Mouse (Mus musculus): Measurements from ENCODE around the gene Nav2.

DNA sequence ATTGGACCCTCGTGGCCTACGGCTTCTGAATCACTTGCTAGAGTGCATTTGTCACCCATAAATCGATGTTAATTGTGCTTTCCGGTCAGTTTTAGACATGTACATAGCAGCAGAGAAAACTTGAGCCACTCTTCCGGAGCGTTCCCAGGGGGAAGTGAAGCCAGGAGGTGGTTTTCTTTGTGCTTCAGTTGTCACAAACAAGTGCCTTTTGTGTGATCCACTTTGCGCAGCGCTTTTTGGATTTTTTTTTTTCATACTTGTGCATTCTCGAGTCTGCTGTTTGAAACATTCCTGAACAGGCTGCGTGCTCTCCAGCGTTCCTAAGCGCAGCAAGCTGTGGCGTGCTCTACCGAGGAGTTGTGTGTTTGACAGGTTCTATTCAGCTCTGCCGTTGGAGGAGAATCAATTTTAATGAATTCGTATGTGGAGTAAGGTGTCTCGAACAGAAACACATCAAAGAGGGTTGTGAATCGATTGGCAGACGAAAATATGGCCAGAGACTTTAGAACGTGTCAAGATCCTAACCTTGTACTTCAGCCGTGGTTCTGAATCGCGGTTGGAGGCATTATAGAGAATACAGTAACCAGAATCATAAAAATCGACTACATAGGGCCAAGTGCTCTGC is 10.9 kb upstream of the Nav2 start:
- no peak for TF ChIP-seq POLR2AphosphoS2 (IDR thresholded peaks at IDR 0.05; ENCODE audit: insufficient read length, low read depth)
- TF ChIP-seq POLR2A (IDR thresholded peaks at IDR 0.05; ENCODE audit: insufficient read length, low read depth) = no peak
- TF ChIP-seq USF1 (IDR thresholded peaks at IDR 0.05; ENCODE audit: low read depth) = no peak
- no peak for TF ChIP-seq TCF12 (IDR thresholded peaks at IDR 0.05; ENCODE audit: insufficient read depth, poor library complexity, severe bottlenecking)
- TF ChIP-seq MYOG (IDR thresholded peaks at IDR 0.05; ENCODE audit: control insufficient read depth in 1 of 3, insufficient read depth in 1 of 3, insufficient read length in 2 of 3, low read depth in 2 of 3) = no peak
- no peak for TF ChIP-seq TCF3 (IDR thresholded peaks at IDR 0.05; ENCODE audit: insufficient read length, low read depth)
- no peak for TF ChIP-seq CEBPB (IDR thresholded peaks at IDR 0.05; ENCODE audit: insufficient read depth, poor library complexity, severe bottlenecking)
